Comparison of ENCODE assay signal across 10 mouse cellular contexts in the genomic region with DNA sequence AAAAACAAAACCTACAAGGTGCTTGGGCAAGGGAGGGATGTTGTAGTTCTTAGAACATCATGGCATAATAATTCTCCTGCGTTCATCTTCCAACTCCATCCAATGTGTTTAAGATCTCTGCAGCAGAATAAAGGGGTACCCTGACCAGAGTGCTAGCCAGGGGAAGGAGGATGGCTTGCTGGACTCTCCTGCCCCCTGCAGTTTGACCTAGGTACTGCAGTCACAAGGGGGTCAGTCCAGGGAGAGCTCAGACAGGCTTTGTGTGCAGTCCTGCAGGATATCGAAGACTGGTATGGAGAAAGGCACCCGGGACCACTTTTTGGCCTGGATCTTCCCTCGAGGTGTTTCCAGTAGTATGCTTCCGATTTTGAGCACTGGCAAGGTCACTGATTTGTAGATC. TPM values are rescaled to one million over a fixed set of nuclear protein-coding genes. Genes with fewer than 3 reads are reported as not detected.
DNase-seq lines count a peak whose midpoint lies in the region; ATAC-seq and TF ChIP-seq lines count a peak whose summit lies in the region.
"Had no signal": no experiment of that assay in that cellular context is flagged by ENCODE, and none has a peak within 500 bp of the region (broad histone marks: within the 10 kb centered on the region; RNA-seq: fewer than 3 reads in every experiment).

No protein-coding gene starts in this region.

- no peak overlapping the region for H3K4me3 ChIP-seq in hindbrain, embryonic 10.5 days
- H3K4me3 ChIP-seq in hindbrain, embryonic 12.5 days, result no peak overlapping the region
- H3K4me3 ChIP-seq in G1E (ENCODE audit: low read depth, low read length), result no peak overlapping the region
- H3K4me3 ChIP-seq in heart, embryonic 10.5 days, result no peak overlapping the region
- no peak overlapping the region for H3K4me3 ChIP-seq in limb, embryonic 10.5 days
- H3K4me3 ChIP-seq: embryonic facial prominence, embryonic 12.5 days; lung, embryonic 15.5 days had no signal

- 36% methylated on average over 5 of the region's 5 CpGs for WGBS in hindbrain, embryonic 10.5 days
- WGBS in hindbrain, embryonic 12.5 days, result 37% methylated on average over 5 of the region's 5 CpGs
- 39% methylated on average over 5 of the region's 5 CpGs for WGBS in heart, embryonic 10.5 days
- WGBS in limb, embryonic 10.5 days, result 50% methylated on average over 5 of the region's 5 CpGs

- TF ChIP-seq CTCF in G1E (IDR thresholded peaks at IDR 0.05; ENCODE audit: low read depth, low read length), result peak; percentile 91

- no peaks in the 10 kb centered on the region for H3K36me3 ChIP-seq in hindbrain, embryonic 10.5 days
- H3K36me3 ChIP-seq in hindbrain, embryonic 12.5 days, result no peaks in the 10 kb centered on the region
- H3K36me3 ChIP-seq in G1E (replicated peaks), result peaks cover 21% of the 10 kb centered on the region
- no peaks in the 10 kb centered on the region for H3K36me3 ChIP-seq in heart, embryonic 10.5 days
- H3K36me3 ChIP-seq in limb, embryonic 10.5 days, result no peaks in the 10 kb centered on the region
- H3K36me3 ChIP-seq: embryonic facial prominence, embryonic 12.5 days; lung, embryonic 15.5 days had no signal

- H3K27me3 ChIP-seq in hindbrain, embryonic 10.5 days (ENCODE audit: insufficient read depth, poor library complexity, severe bottlenecking), result peaks cover 38% of the 10 kb centered on the region
- H3K27me3 ChIP-seq in hindbrain, embryonic 12.5 days, result peaks cover 34% of the 10 kb centered on the region
- peaks cover 35% of the 10 kb centered on the region for H3K27me3 ChIP-seq in G1E (ENCODE audit: insufficient read depth, low read length)
- peaks cover 42% of the 10 kb centered on the region for H3K27me3 ChIP-seq in heart, embryonic 10.5 days (ENCODE audit: insufficient read depth, poor library complexity, severe bottlenecking)
- H3K27me3 ChIP-seq in limb, embryonic 10.5 days (ENCODE audit: low read depth, poor library complexity, severe bottlenecking), result peaks cover 40% of the 10 kb centered on the region

- ATAC-seq in hindbrain, embryonic 12.5 days (ENCODE audit: low FRiP score), result no peak
- ATAC-seq in G1E (ENCODE audit: extremely low read depth, insufficient number of reproducible peaks, low FRiP score, poor library complexity, severe bottlenecking), result no peak
- peak; percentile 64; the same call in 1 of the 2 replicates for ATAC-seq in neutrophil, adult 5-6 weeks (ENCODE audit: extremely low read depth, insufficient number of reproducible peaks, low FRiP score, poor library complexity, severe bottlenecking)

- no peak overlapping the region for H3K9ac ChIP-seq in hindbrain, embryonic 12.5 days
- H3K9ac ChIP-seq: embryonic facial prominence, embryonic 12.5 days; lung, embryonic 15.5 days had no signal

- DNase-seq in hindbrain, embryonic 10.5 days (ENCODE audit: low spot score), result peak; percentile 82
- peak; percentile 64 for DNase-seq in G1E (ENCODE audit: low spot score)
- DNase-seq in cerebellum, postnatal 25 days, result peak; percentile 85 to 88
- DNase-seq in heart, embryonic 10.5 days (ENCODE audit: low spot score), result peak; percentile 86
- DNase-seq in limb, embryonic 10.5 days (ENCODE audit: low spot score), result peak; percentile 87
- peak; percentile 46 to 81 for DNase-seq in thymus, postnatal 10 days (ENCODE audit: low spot score in 2 of 2)

- H3K4me1 ChIP-seq in hindbrain, embryonic 10.5 days (replicated peaks), result peaks cover 21% of the 10 kb centered on the region
- peaks cover 14% of the 10 kb centered on the region for H3K4me1 ChIP-seq in hindbrain, embryonic 12.5 days
- H3K4me1 ChIP-seq in G1E (ENCODE audit: insufficient read depth, low read depth, low read length), result peaks cover 11% of the 10 kb centered on the region
- peaks cover 19% of the 10 kb centered on the region for H3K4me1 ChIP-seq in heart, embryonic 10.5 days
- peaks cover 20% of the 10 kb centered on the region for H3K4me1 ChIP-seq in limb, embryonic 10.5 days

- H3K27ac ChIP-seq in hindbrain, embryonic 10.5 days, result no peak overlapping the region
- no peak overlapping the region for H3K27ac ChIP-seq in hindbrain, embryonic 12.5 days
- no peak overlapping the region for H3K27ac ChIP-seq in heart, embryonic 10.5 days
- no peak overlapping the region for H3K27ac ChIP-seq in limb, embryonic 10.5 days
- H3K27ac ChIP-seq: embryonic facial prominence, embryonic 12.5 days; lung, embryonic 15.5 days had no signal

- H3K4me2 ChIP-seq in hindbrain, embryonic 12.5 days (replicated peaks), result no peak overlapping the region
- H3K4me2 ChIP-seq: embryonic facial prominence, embryonic 12.5 days; lung, embryonic 15.5 days had no signal

- no peaks in the 10 kb centered on the region for H3K9me3 ChIP-seq in hindbrain, embryonic 10.5 days
- H3K9me3 ChIP-seq in hindbrain, embryonic 12.5 days (replicated peaks), result no peaks in the 10 kb centered on the region
- H3K9me3 ChIP-seq in G1E (replicated peaks), result no peaks in the 10 kb centered on the region
- H3K9me3 ChIP-seq in heart, embryonic 10.5 days, result no peaks in the 10 kb centered on the region
- no peaks in the 10 kb centered on the region for H3K9me3 ChIP-seq in limb, embryonic 10.5 days (replicated peaks)
- H3K9me3 ChIP-seq: embryonic facial prominence, embryonic 12.5 days; lung, embryonic 15.5 days had no signal

RNA-seq across cellular contexts. Expression of a gene that starts 2.7 kb away (rescaled TPM):
- polyA plus RNA-seq in hindbrain, embryonic 10.5 days (2016; fragmentation: Nextera tagmentation; extraction: Ambion mirVana), result 0.26 and 0.68 TPM in 2 replicates
- polyA plus RNA-seq in hindbrain, embryonic 12.5 days (2016; fragmentation: Nextera tagmentation; extraction: Ambion mirVana), result 0.53 and 0.74 TPM in 2 replicates
- not detected in 2 replicates for total RNA-seq in G1E (2014; fragmentation: Nextera tagmentation)
- total RNA-seq in G1E (2017), result 0.11 and 0.23 TPM in 2 replicates
- polyA plus RNA-seq in G1E (2012), result not detected in 2 replicates
- 0.23 and 0.27 TPM in 2 replicates for polyA plus RNA-seq in heart, embryonic 10.5 days (2016; fragmentation: Nextera tagmentation; extraction: Ambion mirVana)
- 0.15 and 0.16 TPM in 2 replicates for polyA plus RNA-seq in limb, embryonic 10.5 days (2016; fragmentation: Nextera tagmentation; extraction: Ambion mirVana)
- not detected in 2 replicates for total RNA-seq in neutrophil, adult 5-6 weeks (2017)

RNA-seq across cellular contexts. Expression of a gene that starts 9.1 kb away (rescaled TPM):
- polyA plus RNA-seq in hindbrain, embryonic 10.5 days (2016; fragmentation: Nextera tagmentation; extraction: Ambion mirVana), result 1.9 and 2.9 TPM in 2 replicates
- 1.4 and 2.7 TPM in 2 replicates for polyA plus RNA-seq in hindbrain, embryonic 12.5 days (2016; fragmentation: Nextera tagmentation; extraction: Ambion mirVana)
- total RNA-seq in G1E (2014; fragmentation: Nextera tagmentation), result 1.4 and 2.0 TPM in 2 replicates
- 4.2 and 4.7 TPM in 2 replicates for total RNA-seq in G1E (2017)
- 2.6 TPM in 2 replicates for polyA plus RNA-seq in G1E (2012)
- 1.1 and 2.4 TPM in 2 replicates for polyA plus RNA-seq in heart, embryonic 10.5 days (2016; fragmentation: Nextera tagmentation; extraction: Ambion mirVana)
- polyA plus RNA-seq in limb, embryonic 10.5 days (2016; fragmentation: Nextera tagmentation; extraction: Ambion mirVana), result 3.1 and 4.4 TPM in 2 replicates
- 37.9 and 59.2 TPM in 2 replicates for total RNA-seq in neutrophil, adult 5-6 weeks (2017)

RNA-seq across cellular contexts. Expression of a gene that starts 17.3 kb away (rescaled TPM):
- 70.8 and 71.3 TPM in 2 replicates for polyA plus RNA-seq in hindbrain, embryonic 10.5 days (2016; fragmentation: Nextera tagmentation; extraction: Ambion mirVana)
- 61.4 and 61.8 TPM in 2 replicates for polyA plus RNA-seq in hindbrain, embryonic 12.5 days (2016; fragmentation: Nextera tagmentation; extraction: Ambion mirVana)
- 46.8 and 47.0 TPM in 2 replicates for total RNA-seq in G1E (2014; fragmentation: Nextera tagmentation)
- total RNA-seq in G1E (2017), result 17.9 and 18.8 TPM in 2 replicates
- 93.4 and 94.2 TPM in 2 replicates for polyA plus RNA-seq in G1E (2012)
- 52.0 and 59.8 TPM in 2 replicates for polyA plus RNA-seq in heart, embryonic 10.5 days (2016; fragmentation: Nextera tagmentation; extraction: Ambion mirVana)
- 77.2 and 87.7 TPM in 2 replicates for polyA plus RNA-seq in limb, embryonic 10.5 days (2016; fragmentation: Nextera tagmentation; extraction: Ambion mirVana)
- 9.2 and 10.8 TPM in 2 replicates for total RNA-seq in neutrophil, adult 5-6 weeks (2017)

RNA-seq across cellular contexts. Expression of a gene that starts 18.7 kb away (rescaled TPM):
- polyA plus RNA-seq in hindbrain, embryonic 10.5 days (2016; fragmentation: Nextera tagmentation; extraction: Ambion mirVana), result 0.25 and 0.35 TPM in 2 replicates
- polyA plus RNA-seq in hindbrain, embryonic 12.5 days (2016; fragmentation: Nextera tagmentation; extraction: Ambion mirVana), result 0.35 and 0.38 TPM in 2 replicates
- total RNA-seq in G1E (2014; fragmentation: Nextera tagmentation) (2.4 TPM in 1 of 2 replicates, not detected in the other), G1E (2017) (0.22 and 0.35 TPM in 2 replicates)
- 0.55 and 0.61 TPM in 2 replicates for polyA plus RNA-seq in G1E (2012)
- polyA plus RNA-seq in heart, embryonic 10.5 days (2016; fragmentation: Nextera tagmentation; extraction: Ambion mirVana), result 0.19 and 0.34 TPM in 2 replicates
- 0.31 and 0.56 TPM in 2 replicates for polyA plus RNA-seq in limb, embryonic 10.5 days (2016; fragmentation: Nextera tagmentation; extraction: Ambion mirVana)
- not detected in 2 replicates for total RNA-seq in neutrophil, adult 5-6 weeks (2017)
- polyA plus RNA-seq: embryonic facial prominence, embryonic 12.5 days had no signal

RNA-seq across cellular contexts. Expression of a gene that starts 43.1 kb away (rescaled TPM):
- polyA plus RNA-seq in hindbrain, embryonic 10.5 days (2016; fragmentation: Nextera tagmentation; extraction: Ambion mirVana), result 16.8 and 37.2 TPM in 2 replicates
- 17.7 and 19.9 TPM in 2 replicates for polyA plus RNA-seq in hindbrain, embryonic 12.5 days (2016; fragmentation: Nextera tagmentation; extraction: Ambion mirVana)
- total RNA-seq in G1E (2014; fragmentation: Nextera tagmentation), result 181 and 202 TPM in 2 replicates
- 153 and 173 TPM in 2 replicates for total RNA-seq in G1E (2017)
- 362 and 429 TPM in 2 replicates for polyA plus RNA-seq in G1E (2012)
- 13.7 and 13.9 TPM in 2 replicates for polyA plus RNA-seq in heart, embryonic 10.5 days (2016; fragmentation: Nextera tagmentation; extraction: Ambion mirVana)
- 13.1 and 16.8 TPM in 2 replicates for polyA plus RNA-seq in limb, embryonic 10.5 days (2016; fragmentation: Nextera tagmentation; extraction: Ambion mirVana)
- total RNA-seq in neutrophil, adult 5-6 weeks (2017), result 136 and 138 TPM in 2 replicates
